Mouse (Mus musculus): ENCODE measurements around the gene Hhex.

DNA sequence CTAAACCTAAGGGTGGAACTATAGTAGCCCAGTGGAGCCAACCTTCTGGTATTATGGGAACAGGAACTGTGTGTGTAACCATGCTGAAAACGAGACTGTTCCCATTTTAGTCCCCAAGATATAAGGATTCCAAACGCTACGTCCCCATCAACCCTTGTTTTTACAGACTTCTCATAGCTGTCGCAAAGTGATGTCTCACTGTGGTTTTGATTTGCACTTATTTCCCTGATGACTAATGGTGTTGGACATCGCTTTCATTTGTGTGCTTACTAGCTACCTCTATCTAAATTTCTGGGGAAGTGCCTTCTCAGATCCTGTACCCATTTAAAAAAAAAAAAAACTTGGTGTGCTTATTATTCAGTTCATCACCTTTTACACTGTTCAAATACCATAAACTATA lies 6.0 kb upstream of the Hhex start:
- TF ChIP-seq EP300 (IDR thresholded peaks at IDR 0.05; ENCODE audit: insufficient read depth, low read depth, low read length) (no peak), CTCF (IDR thresholded peaks at IDR 0.05; ENCODE audit: low read depth, low read length) (no peak), POLR2A (IDR thresholded peaks at IDR 0.05; ENCODE audit: insufficient read depth, low read length) (no peak)

All from ES-Bruce4 (cell line).